Mouse (Mus musculus) stomach, embryonic 14.5 days (tissue): Measurements from ENCODE around the gene Olfr566. TPM values are rescaled to one million over a fixed set of nuclear protein-coding genes. Genes with fewer than 3 reads are reported as not detected.

ENCODE experiments used
- ATAC-seq: fragments of 200-750 bp; cut with Nextera tagmentation; 2 replicates; pipeline ENCODE4 v1.8.0; 2017; ENCODE audit warnings: low read depth, moderate TSS enrichment; ENCODE audit not compliant: insufficient number of reproducible peaks, insufficient read depth, low FRiP score
- H3K27ac ChIP-seq: fragments of 300-500 bp; sonication (generic); 2 replicates; pipeline ENCODE4 v1.5.1; 2014; ENCODE audit warnings: mild to moderate bottlenecking, low read length, moderate library complexity, mixed read lengths
- H3K27me3 ChIP-seq: fragments of 300-500 bp; sonication (generic); 2 replicates; pipeline ENCODE4 v1.6.1; 2014; ENCODE audit warnings: low read length, control low read depth, mixed read lengths; ENCODE audit not compliant: control insufficient read depth, insufficient read depth
- H3K36me3 ChIP-seq: fragments of 300-500 bp; sonication (generic); 2 replicates; pipeline ENCODE4 v1.6.1; 2014; ENCODE audit warnings: mild to moderate bottlenecking, control low read depth, low read length, moderate library complexity, mixed read lengths; ENCODE audit not compliant: control insufficient read depth, insufficient read depth
- H3K4me1 ChIP-seq: fragments of 300-500 bp; sonication (generic); 2 replicates; pipeline ENCODE4 v1.6.1; 2014; ENCODE audit warnings: low read length, control low read depth, mixed read lengths; ENCODE audit not compliant: control insufficient read depth, insufficient read depth
- H3K4me2 ChIP-seq: fragments of 300-500 bp; sonication (generic); replicated peaks from 2 replicates; pipeline ENCODE4 v1.6.1; 2014; ENCODE audit warnings: low read depth, low read length, control low read depth
- H3K4me3 ChIP-seq: fragments of 300-500 bp; sonication (generic); 2 replicates; pipeline ENCODE4 v1.5.1; 2014; ENCODE audit warnings: low read depth, low read length, control low read depth
- H3K9ac ChIP-seq: fragments of 300-500 bp; sonication (generic); replicated peaks from 2 replicates; pipeline ENCODE4 v1.6.1; 2014; ENCODE audit warnings: low read depth, mild to moderate bottlenecking, control low read depth, low read length, moderate library complexity, mixed read lengths
- H3K9me3 ChIP-seq: fragments of 300-500 bp; sonication (generic); 2 replicates; pipeline ENCODE4 v1.6.1; 2016; ENCODE audit warnings: low read depth, low read length, control low read depth; ENCODE audit not compliant: control insufficient read depth
- WGBS: fragments of 180-500 bp; shearing (Covaris S2); extraction: QIAGEN DNeasy Blood & Tissue Kit; methylation state at CpG from one replicate; pipeline ENCODE4 v1.1.7; 2014; 5-methylcytosine and 5-hydroxymethylcytosine counted together
- polyA plus RNA-seq: library from polyadenylated mRNA; unstranded; fragments of >200 nt; fragmentation: Nextera tagmentation; extraction: Ambion mirVana; gene quantifications from 2 replicates; pipeline ENCODE4 v1.2.1, GENCODE M21; 2014

Olfr566 gene
- polyA plus RNA-seq: not detected in 2 replicates

- Histone ChIP-seq H3K4me3 (no peak within 1 kb of the TSS), H3K4me1 (no peaks in the 10 kb centered on the region), H3K9me3 (no peaks in the 10 kb centered on the region), H3K4me2 (no peak within 1 kb of the TSS), H3K27me3 (no peaks in the 10 kb centered on the region), H3K9ac (no peak within 1 kb of the TSS), H3K27ac (no peak within 1 kb of the TSS), H3K36me3 (no peaks in the 10 kb centered on the region)
- WGBS: 70% methylated on average over 1 of the region's 1 CpGs
- ATAC-seq: no peak
These were observed at the start of gene Olfr566 for GRCm38 (mm10) chr7:102858665-102859064. Gene Olfr566 (minus strand): TSS chr7:102858765.

- ATAC-seq: no peak
- H3K4me2 ChIP-seq: no peak within 1 kb of the TSS
- H3K36me3 ChIP-seq: no peaks in the 10 kb centered on the region
- H3K9me3 ChIP-seq: no peaks in the 10 kb centered on the region
- no peak within 1 kb of the TSS for H3K4me3 ChIP-seq
- no peaks in the 10 kb centered on the region for H3K27me3 ChIP-seq
- WGBS: 67% methylated on average over 3 of the region's 3 CpGs
- no peak within 1 kb of the TSS for H3K9ac ChIP-seq
- no peak within 1 kb of the TSS for H3K27ac ChIP-seq
- no peaks in the 10 kb centered on the region for H3K4me1 ChIP-seq
These were observed 32.2 kb upstream of the Olfr566 start, which contains the start of gene Olfr569 for GRCm38 (mm10) chr7:102890782-102891181. Gene Olfr569 (minus strand): TSS chr7:102890882.

GRCm38 (mm10) chr7:102876822-102877221 is 18.3 kb upstream of the Olfr566 start, which contains the start of gene Olfr568:
Gene Olfr568 (plus strand): TSS chr7:102877122.
- no peaks in the 10 kb centered on the region for H3K36me3 ChIP-seq
- H3K4me3 ChIP-seq: no peak within 1 kb of the TSS
- no peaks in the 10 kb centered on the region for H3K4me1 ChIP-seq

GRCm38 (mm10) chr7:102855807-102856206 is 2.8 kb downstream of the Olfr566 start:
- Histone ChIP-seq H3K36me3 (no peaks in the 10 kb centered on the region), H3K4me1 (no peaks in the 10 kb centered on the region), H3K9ac (no peak overlapping the region), H3K4me2 (no peak overlapping the region), H3K9me3 (no peaks in the 10 kb centered on the region), H3K27ac (no peak overlapping the region), H3K27me3 (no peaks in the 10 kb centered on the region), H3K4me3 (no peak overlapping the region)
- ATAC-seq: no peak

More at GRCm38 (mm10) chr7:102876822-102877221, 18.3 kb upstream of the Olfr566 start, which contains the start of gene Olfr568:
- Histone ChIP-seq H3K9me3 (no peaks in the 10 kb centered on the region), H3K27me3 (no peaks in the 10 kb centered on the region), H3K27ac (no peak within 1 kb of the TSS), H3K4me2 (no peak within 1 kb of the TSS), H3K9ac (no peak within 1 kb of the TSS)
- ATAC-seq: no peak

Other genes starting within 250 kb of the Olfr566 start
- gene Olfr553, start 240.5 kb downstream of the Olfr566 start, polyA plus RNA-seq: not detected in 2 replicates
- not detected in 2 replicates for gene Olfr554, start 220.3 kb downstream of the Olfr566 start, polyA plus RNA-seq
- gene Olfr555, start 199.9 kb downstream of the Olfr566 start, polyA plus RNA-seq: not detected in 2 replicates
- gene Olfr556, start 193.9 kb downstream of the Olfr566 start, polyA plus RNA-seq: not detected in 2 replicates
- 17.0 and 22.1 TPM in 2 replicates for gene Trim68, start 171.4 kb downstream of the Olfr566 start, polyA plus RNA-seq
- not detected in 2 replicates for gene Olfr557, start 162.9 kb downstream of the Olfr566 start, polyA plus RNA-seq
- gene Olfr558, start 156.6 kb downstream of the Olfr566 start, polyA plus RNA-seq: 0.13 and 0.17 TPM in 2 replicates
- not detected in 2 replicates for gene Olfr33, start 139.7 kb downstream of the Olfr566 start, polyA plus RNA-seq
- not detected in 2 replicates for gene Olfr559, start 131.3 kb downstream of the Olfr566 start, polyA plus RNA-seq
- gene Olfr560, start 99.4 kb downstream of the Olfr566 start, polyA plus RNA-seq: not detected in 2 replicates
- 0.18 and 0.49 TPM in 2 replicates for gene Olfr78, start 99.3 kb downstream of the Olfr566 start, polyA plus RNA-seq
- not detected in 2 replicates for gene Olfr561, start 87.5 kb downstream of the Olfr566 start, polyA plus RNA-seq
- not detected in 2 replicates for gene Olfr564, start 55.3 kb downstream of the Olfr566 start, polyA plus RNA-seq
- gene Olfr568, start 18.4 kb upstream of the Olfr566 start, polyA plus RNA-seq: not detected in 2 replicates
- gene Olfr569, start 32.1 kb upstream of the Olfr566 start, polyA plus RNA-seq: not detected in 2 replicates
- gene Olfr570, start 35.8 kb upstream of the Olfr566 start, polyA plus RNA-seq: not detected in 2 replicates
- gene Olfr571, start 58.8 kb upstream of the Olfr566 start, polyA plus RNA-seq: not detected in 2 replicates
- gene Olfr572, start 65.6 kb upstream of the Olfr566 start, polyA plus RNA-seq: not detected in 2 replicates
- gene Olfr573-ps1, start 83.8 kb upstream of the Olfr566 start, polyA plus RNA-seq: not detected in 2 replicates
- gene Olfr574, start 89.7 kb upstream of the Olfr566 start, polyA plus RNA-seq: not detected in 2 replicates
- not detected in 2 replicates for gene Olfr575, start 100.0 kb upstream of the Olfr566 start, polyA plus RNA-seq
- gene Olfr576, start 103.9 kb upstream of the Olfr566 start, polyA plus RNA-seq: not detected in 2 replicates
- gene Olfr577, start 117.2 kb upstream of the Olfr566 start, polyA plus RNA-seq: not detected in 2 replicates
- gene Olfr578, start 130.6 kb upstream of the Olfr566 start, polyA plus RNA-seq: not detected in 2 replicates
- not detected in 2 replicates for gene Olfr582, start 179.3 kb upstream of the Olfr566 start, polyA plus RNA-seq
- gene Olfr583, start 192.5 kb upstream of the Olfr566 start, polyA plus RNA-seq: not detected in 2 replicates
- not detected in 2 replicates for gene Olfr584, start 223.1 kb upstream of the Olfr566 start, polyA plus RNA-seq
- gene Olfr585, start 239.0 kb upstream of the Olfr566 start, polyA plus RNA-seq: not detected in 2 replicates